Mouse (Mus musculus) CH12.LX (cell line): ENCODE data around the gene Dgcr8. TPM values are rescaled to one million over a fixed set of nuclear protein-coding genes. Genes with fewer than 3 reads are reported as not detected.

ENCODE experiments used
- DNase-seq: peaks from one replicate; pipeline ENCODE4 v3.0.0-alpha.2; 2013; ENCODE audit errors: extremely low read depth
- H3K27ac ChIP-seq: 2 replicates; pipeline ENCODE4 v1.5.1; 2012; ENCODE audit warnings: low read depth, mild to moderate bottlenecking, control low read depth, moderate library complexity; ENCODE audit not compliant: insufficient read depth
- H3K27me3 ChIP-seq: replicated peaks from 2 replicates; pipeline ENCODE3; 2012; ENCODE audit warnings: inconsistent platforms
- H3K36me3 ChIP-seq, 2 experiments: replicated peaks in 1 of 2; 2 replicates each; pipeline versions ENCODE3 to v1.6.1; 2012; ENCODE audit warnings: inconsistent platforms in 1 of 2, low read length in 1 of 2, mild to moderate bottlenecking in 1 of 2, mixed read lengths in 1 of 2, moderate library complexity in 1 of 2; ENCODE audit not compliant: control insufficient read depth in 1 of 2, insufficient read depth in 1 of 2
- H3K4me1 ChIP-seq, 2 experiments: 2 replicates each; pipeline ENCODE4 v1.6.1; 2012; ENCODE audit warnings: inconsistent platforms in 1 of 2, moderate library complexity in 1 of 2; ENCODE audit not compliant: insufficient read depth in 2 of 2, control insufficient read depth in 1 of 2
- H3K4me2 ChIP-seq: 2 replicates; pipeline ENCODE4 v1.6.1; 2012; ENCODE audit warnings: low read depth, mild to moderate bottlenecking, control low read depth; ENCODE audit not compliant: poor library complexity, insufficient read depth, severe bottlenecking
- H3K4me3 ChIP-seq, 3 experiments: fragments of 150-350 bp in 1 of 3; sonication (generic) in 1 of 3; replicated peaks in 1 of 3; 2 replicates each; pipeline versions ENCODE3 to v1.5.1; 2011 to 2012; ENCODE audit warnings: low read depth in 2 of 3, low read length in 2 of 3, mild to moderate bottlenecking in 2 of 3, moderate library complexity in 2 of 3, control low read depth in 1 of 3, improper control_type of control experiment in 1 of 3, inconsistent platforms in 1 of 3, mixed read lengths in 1 of 3; ENCODE audit not compliant: poor library complexity in 1 of 3
- H3K79me2 ChIP-seq: replicated peaks from 2 replicates; pipeline ENCODE4 v1.6.1; 2012; ENCODE audit warnings: mild to moderate bottlenecking, moderate library complexity; ENCODE audit not compliant: control insufficient read depth, poor library complexity, insufficient read depth, severe bottlenecking; ENCODE audit errors: extremely low read depth
- H3K9ac ChIP-seq: 2 replicates; pipeline ENCODE4 v1.6.1; 2012; ENCODE audit warnings: low read depth, mild to moderate bottlenecking, control low read depth, moderate library complexity; ENCODE audit not compliant: insufficient read depth
- H3K9me3 ChIP-seq: replicated peaks from 2 replicates; pipeline ENCODE3; 2012; ENCODE audit warnings: low read length, inconsistent platforms, mixed read lengths
- CHD1 ChIP-seq: IDR thresholded peaks from 2 replicates; pipeline ENCODE4 v1.6.1; 2012; ENCODE audit warnings: low read depth, low read length, improper control_type of control experiment, inconsistent platforms
- CHD2 ChIP-seq: IDR thresholded peaks from 2 replicates; pipeline ENCODE4 v1.6.1; 2011; ENCODE audit warnings: low read length, improper control_type of control experiment
- CTCF ChIP-seq, 2 experiments: IDR thresholded peaks in 1 of 2; conservative IDR thresholded peaks in 1 of 2; 2 replicates each; pipeline ENCODE4 v1.5.1; 2011 to 2012; ENCODE audit warnings: low read depth in 2 of 2, low read length in 2 of 2, improper control_type of control experiment in 1 of 2, inconsistent platforms in 1 of 2, mild to moderate bottlenecking in 1 of 2, moderate library complexity in 1 of 2
- E2F4 ChIP-seq: IDR thresholded peaks from 2 replicates; pipeline ENCODE4 v1.6.1; 2011; ENCODE audit warnings: low read depth, low read length, improper control_type of control experiment; ENCODE audit not compliant: insufficient replicate concordance
- ELF1 ChIP-seq: IDR thresholded peaks from 2 replicates; pipeline ENCODE4 v1.6.1; 2014; ENCODE audit warnings: low read depth, mild to moderate bottlenecking, inconsistent platforms, low read length, improper control_type of control experiment
- GABPA ChIP-seq: IDR thresholded peaks from 2 replicates; pipeline ENCODE4 v1.6.1; 2012; ENCODE audit warnings: low read depth, low read length, improper control_type of control experiment, inconsistent platforms; ENCODE audit not compliant: insufficient replicate concordance
- KAT2A ChIP-seq: IDR thresholded peaks from 2 replicates; pipeline ENCODE4 v1.6.1; 2012; ENCODE audit warnings: low read length, improper control_type of control experiment, inconsistent platforms; ENCODE audit not compliant: insufficient replicate concordance
- MAFK ChIP-seq: IDR thresholded peaks from 2 replicates; pipeline ENCODE4 v1.6.1; 2011; ENCODE audit warnings: low read length, improper control_type of control experiment; ENCODE audit not compliant: insufficient replicate concordance
- MAZ ChIP-seq: IDR thresholded peaks from 2 replicates; pipeline ENCODE4 v1.6.1; 2012; ENCODE audit warnings: low read depth, mild to moderate bottlenecking, inconsistent platforms, low read length, improper control_type of control experiment, moderate library complexity
- MYC ChIP-seq: IDR thresholded peaks from 2 replicates; pipeline ENCODE4 v1.6.1; 2011; ENCODE audit warnings: low read depth, mild to moderate bottlenecking, improper control_type of control experiment, low read length
- NELFE ChIP-seq: IDR thresholded peaks from 2 replicates; pipeline ENCODE4 v1.6.1; 2011; ENCODE audit warnings: low read depth, low read length, improper control_type of control experiment
- POLR2A ChIP-seq: IDR thresholded peaks from 2 replicates; pipeline ENCODE4 v1.6.1; 2011; ENCODE audit warnings: low read depth, mild to moderate bottlenecking, improper control_type of control experiment, low read length
- POLR2AphosphoS2 ChIP-seq: IDR thresholded peaks from 2 replicates; pipeline ENCODE4 v1.6.1; 2011; ENCODE audit warnings: low read depth, low read length, improper control_type of control experiment
- RCOR1 ChIP-seq: conservative IDR thresholded peaks from 2 replicates; pipeline ENCODE4 v1.6.1; 2012; ENCODE audit warnings: low read depth, mild to moderate bottlenecking, inconsistent platforms, low read length, improper control_type of control experiment
- SIN3A ChIP-seq: IDR thresholded peaks from 2 replicates; pipeline ENCODE4 v1.6.1; 2012; ENCODE audit warnings: low read length, improper control_type of control experiment, inconsistent platforms
- SMC3 ChIP-seq: IDR thresholded peaks from 2 replicates; pipeline ENCODE4 v1.6.1; 2011; ENCODE audit warnings: low read depth, low read length, improper control_type of control experiment
- TBP ChIP-seq: conservative IDR thresholded peaks from 2 replicates; pipeline ENCODE4 v1.6.1; 2011; ENCODE audit warnings: low read depth, low read length, improper control_type of control experiment
- USF2 ChIP-seq: conservative IDR thresholded peaks from 2 replicates; pipeline ENCODE4 v1.6.1; 2011; ENCODE audit warnings: low read depth, low read length, improper control_type of control experiment
- ZC3H11A ChIP-seq: IDR thresholded peaks from 2 replicates; pipeline ENCODE4 v1.6.1; 2012; ENCODE audit warnings: low read depth, mild to moderate bottlenecking, inconsistent platforms, low read length, improper control_type of control experiment
- ZKSCAN1 ChIP-seq: IDR thresholded peaks from 2 replicates; pipeline ENCODE4 v1.6.1; 2012; ENCODE audit warnings: low read depth, inconsistent platforms, low read length, improper control_type of control experiment, borderline replicate concordance
- ZMIZ1 ChIP-seq: IDR thresholded peaks from 2 replicates; pipeline ENCODE4 v1.6.1; 2012; ENCODE audit warnings: low read depth, mild to moderate bottlenecking, inconsistent platforms, low read length, improper control_type of control experiment
- ZNF384 ChIP-seq: IDR thresholded peaks from 2 replicates; pipeline ENCODE4 v1.6.1; 2012; ENCODE audit warnings: low read depth, low read length, improper control_type of control experiment, inconsistent platforms
- dilution Hi-C: fragments of 300-500 bp; cut with MboI; formaldehyde crosslinking; loops from 2 replicates; pipeline ENCODE4 v1.14.3; 2020; ENCODE audit warnings: low sequenced_read_pairs; ENCODE audit not compliant: extremely low pct_unique_long_range_greater_than_20kb, extremely low pct_ligation_motif_present
- in situ Hi-C: fragments of 300-500 bp; cut with MboI; formaldehyde crosslinking; loops from 3 replicates; pipeline ENCODE4 v1.14.3; 2019; ENCODE audit warnings: low sequenced_read_pairs, low pct_ligation_motif_present, low pct_unique_long_range_greater_than_20kb, mixed read lengths
- polyA plus RNA-seq: library from polyadenylated mRNA; unstranded; fragments of >175 nt; gene quantifications from 2 replicates; pipeline ENCODE4 v1.2.1, GENCODE M21; 2012; ENCODE audit warnings: low read depth; ENCODE audit not compliant: insufficient read length
- total RNA-seq, 2 experiments: library from RNA; depleted of rRNA; stranded (reverse); fragments of 300-350 nt in 1 of 2; fragments of >200 nt in 1 of 2; gene quantifications; 2 replicates each; pipeline ENCODE4 v1.2.3; 2012 to 2014

Dgcr8 gene
- total and polyA plus RNA-seq, 3 experiments, result 29.1 to 39.9 (median 31.8) TPM

- Histone ChIP-seq H3K27ac (no peak overlapping the region), H3K27me3 (no peaks in the 10 kb centered on the region), H3K9ac (no peak overlapping the region), H3K9me3 (no peaks in the 10 kb centered on the region), H3K4me2 (no peak overlapping the region), H3K4me1 (peaks cover under 1 to 15% of the 10 kb centered on the region in 2 experiments; a peak in 3 of 4 replicates), H3K4me3 (no peak overlapping the region), H3K36me3 (peaks cover 4 to 30% of the 10 kb centered on the region in 2 experiments), H3K79me2 (no peaks in the 10 kb centered on the region)
- dilution Hi-C loops, result no loop called here
- in situ Hi-C loops, result no loop called here
- no peak for DNase-seq
- TF ChIP-seq ZMIZ1, result no peak
- TF ChIP-seq CTCF (conservative IDR thresholded peaks at IDR 0.05 in 1 of 2, IDR thresholded peaks at IDR 0.05 in 1 of 2; ENCODE audit: low read depth in 2 of 2, low read length in 2 of 2), result no peak
- TF ChIP-seq RCOR1, result no peak
- TF ChIP-seq ZC3H11A, result no peak
- TF ChIP-seq NELFE, result no peak
- no peak for TF ChIP-seq GABPA
- no peak for TF ChIP-seq KAT2A
- no peak for TF ChIP-seq CHD2
- TF ChIP-seq MAZ, result no peak
- no peak for TF ChIP-seq USF2
- TF ChIP-seq CHD1, result no peak
- TF ChIP-seq ZKSCAN1, result no peak
- TF ChIP-seq MYC, result no peak
- TF ChIP-seq MAFK, result no peak
- TF ChIP-seq POLR2A, result no peak
- TF ChIP-seq SIN3A, result no peak
- no peak for TF ChIP-seq TBP
- no peak for TF ChIP-seq SMC3
- no peak for TF ChIP-seq E2F4
Measured at GRCm38 (mm10) chr16:18327936-18328335, 38.9 kb upstream of the Dgcr8 start.

GRCm38 (mm10) chr16:18325741-18326140 is 36.7 kb upstream of the Dgcr8 start:
- no peak overlapping the region for H3K27ac ChIP-seq
- H3K36me3 ChIP-seq, result peaks cover 4 to 38% of the 10 kb centered on the region in 2 experiments
- no peak overlapping the region for H3K9ac ChIP-seq
- dilution Hi-C loops (no loop called here), in situ Hi-C loops (no loop called here)
- H3K9me3 ChIP-seq, result no peaks in the 10 kb centered on the region
- no peak for DNase-seq
- no peak overlapping the region for H3K4me2 ChIP-seq
- TF ChIP-seq CHD1 (no peak), POLR2A (no peak), ZC3H11A (no peak), MAZ (no peak), ELF1 (no peak), CHD2 (no peak), ZNF384 (no peak), POLR2AphosphoS2 (no peak)
- no peak overlapping the region for H3K4me3 ChIP-seq
- H3K79me2 ChIP-seq, result no peaks in the 10 kb centered on the region
- H3K27me3 ChIP-seq, result no peaks in the 10 kb centered on the region
- H3K4me1 ChIP-seq, result peaks cover 7 to 33% of the 10 kb centered on the region in 2 experiments
